Mouse (Mus musculus) E14TG2a.4 (cell line): ENCODE measurements around the gene P4htm.

Source experiments
- CTCF ChIP-seq: conservative IDR thresholded peaks from 2 replicates; pipeline ENCODE4 v1.5.1; 2014; ENCODE audit warnings: low read length
- POU5F1 ChIP-seq: IDR thresholded peaks from 2 replicates; pipeline ENCODE4 v1.6.1; 2014; ENCODE audit warnings: low read length, borderline replicate concordance

DNA sequence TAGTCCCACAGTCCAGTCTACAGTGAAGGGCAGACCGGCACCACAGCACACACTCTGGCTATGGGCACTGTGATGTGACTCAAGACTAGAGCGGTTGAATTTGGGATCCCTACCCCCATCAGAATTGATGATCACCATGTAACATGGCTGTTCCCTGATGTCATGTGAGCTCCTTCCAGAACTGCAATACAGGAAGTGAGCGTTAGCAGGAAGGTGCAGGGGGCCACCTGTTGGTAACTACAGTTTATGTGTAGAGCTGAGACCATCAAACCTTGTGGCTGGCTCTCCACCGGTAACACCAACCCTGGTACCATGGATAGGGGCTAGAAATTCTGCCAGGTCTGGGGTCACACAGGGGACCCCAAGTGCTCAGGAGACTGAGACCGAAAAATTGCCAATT is 8.2 kb downstream of the P4htm start:
- TF ChIP-seq CTCF = 0 out of 2 replicates have a peak, but pooled peaks have one; percentile 1
- TF ChIP-seq POU5F1 = no peak
